Mouse (Mus musculus) stomach, embryonic 15.5 days (tissue): ENCODE measurements at regions not wholly inside any gene's neighbourhood (a gene's known extent, or its start where the extent isn't known, plus 50 kb on each side); places are given as distances from the start of the nearest gene placed in this dataset.

Experiments
- ATAC-seq: fragments of 200-750 bp; cut with Nextera tagmentation; 2 replicates; pipeline ENCODE4 v1.8.0; 2017; ENCODE audit warnings: low read depth, moderate number of reproducible peaks, moderate TSS enrichment; ENCODE audit not compliant: insufficient read depth, low FRiP score
- H3K27ac ChIP-seq: fragments of 300-500 bp; sonication (generic); 2 replicates; pipeline ENCODE4 v1.5.1; 2015; ENCODE audit warnings: mild to moderate bottlenecking, inconsistent platforms
- H3K27me3 ChIP-seq: fragments of 300-500 bp; sonication (generic); replicated peaks from 2 replicates; pipeline ENCODE4 v1.6.1; 2015; ENCODE audit warnings: inconsistent platforms
- H3K36me3 ChIP-seq: fragments of 300-500 bp; sonication (generic); 2 replicates; pipeline ENCODE4 v1.6.1; 2015; ENCODE audit warnings: inconsistent platforms
- H3K4me1 ChIP-seq: fragments of 300-500 bp; sonication (generic); 2 replicates; pipeline ENCODE4 v1.6.1; 2015; ENCODE audit warnings: inconsistent platforms
- H3K4me2 ChIP-seq: fragments of 300-500 bp; sonication (generic); 2 replicates; pipeline ENCODE4 v1.6.1; 2015; ENCODE audit warnings: mild to moderate bottlenecking, inconsistent platforms
- H3K4me3 ChIP-seq: fragments of 300-500 bp; sonication (generic); replicated peaks from 2 replicates; pipeline ENCODE4 v1.5.1; 2015; ENCODE audit warnings: inconsistent platforms
- H3K9ac ChIP-seq: fragments of 300-500 bp; sonication (generic); 2 replicates; pipeline ENCODE4 v1.6.1; 2015; ENCODE audit warnings: inconsistent platforms
- H3K9me3 ChIP-seq: fragments of 300-500 bp; sonication (generic); 2 replicates; pipeline ENCODE4 v1.6.1; 2016; ENCODE audit warnings: inconsistent platforms
- WGBS: fragments of 180-500 bp; shearing (Covaris S2); methylation state at CpG from one replicate; pipeline ENCODE4 v1.1.7; 2015; 5-methylcytosine and 5-hydroxymethylcytosine counted together

- Histone ChIP-seq H3K4me2 (no peak overlapping the region), H3K27me3 (no peaks in the 10 kb centered on the region), H3K9me3 (no peaks in the 10 kb centered on the region), H3K36me3 (no peaks in the 10 kb centered on the region), H3K4me1 (peaks cover 26% of the 10 kb centered on the region), H3K9ac (no peak overlapping the region), H3K4me3 (no peak overlapping the region), H3K27ac (no peak overlapping the region)
- no peak for ATAC-seq
- WGBS: 90% methylated on average over 2 of the region's 2 CpGs
Measured at GRCm38 (mm10) chr14:76816666-76817065, 219.9 kb upstream of the Ccdc122 start.

- no peak overlapping the region for H3K9ac ChIP-seq
- ATAC-seq: 0 out of 2 replicates have a peak, but pooled peaks have one; percentile 11
- 62% methylated on average over 14 of the region's 14 CpGs for WGBS
- H3K4me2 ChIP-seq: no peak overlapping the region
- peak overlapping the region; percentile 41 for H3K27ac ChIP-seq
- H3K27me3 ChIP-seq: no peaks in the 10 kb centered on the region
- peaks cover 11% of the 10 kb centered on the region; the same call in 1 of the 2 replicates for H3K4me1 ChIP-seq
- no peaks in the 10 kb centered on the region for H3K36me3 ChIP-seq
- H3K9me3 ChIP-seq: peaks cover under 1% of the 10 kb centered on the region; the same call in 1 of the 2 replicates
- no peak overlapping the region for H3K4me3 ChIP-seq
Measured at GRCm38 (mm10) chr14:76812155-76812875, 224.3 kb upstream of the Ccdc122 start.

- H3K4me1 ChIP-seq: peaks cover 11% of the 10 kb centered on the region; the same call in 1 of the 2 replicates
- H3K36me3 ChIP-seq: no peaks in the 10 kb centered on the region
- 27% methylated on average over 21 of the region's 21 CpGs for WGBS
- no peak overlapping the region for H3K4me3 ChIP-seq
- peaks cover 7% of the 10 kb centered on the region; the same call in 1 of the 2 replicates for H3K9me3 ChIP-seq
- H3K27ac ChIP-seq: peak overlapping the region; percentile 83
- H3K9ac ChIP-seq: no peak overlapping the region
- no peaks in the 10 kb centered on the region for H3K27me3 ChIP-seq
- peak overlapping the region; percentile 37 for H3K4me2 ChIP-seq
- peak; percentile 85 for ATAC-seq
Measured at GRCm38 (mm10) chr14:76810697-76811589, 225.6 kb upstream of the Ccdc122 start.

GRCm38 (mm10) chr14:76810041-76810440 lies 226.5 kb upstream of the Ccdc122 start:
- H3K4me2 ChIP-seq: no peak overlapping the region
- H3K4me3 ChIP-seq: no peak overlapping the region
- H3K9me3 ChIP-seq: peaks cover 7% of the 10 kb centered on the region; the same call in 1 of the 2 replicates
- no peak for ATAC-seq
- H3K4me1 ChIP-seq: peaks cover 11% of the 10 kb centered on the region; the same call in 1 of the 2 replicates
- H3K27ac ChIP-seq: no peak overlapping the region
- H3K27me3 ChIP-seq: no peaks in the 10 kb centered on the region
- WGBS: 91% methylated on average over 3 of the region's 3 CpGs
- no peak overlapping the region for H3K9ac ChIP-seq
- no peaks in the 10 kb centered on the region for H3K36me3 ChIP-seq

- Histone ChIP-seq H3K36me3 (no peaks in the 10 kb centered on the region), H3K9ac (no peak overlapping the region), H3K4me2 (no peak overlapping the region), H3K27ac (no peak overlapping the region), H3K4me3 (no peak overlapping the region), H3K4me1 (peaks cover 11% of the 10 kb centered on the region; the same call in 1 of the 2 replicates), H3K9me3 (peaks cover 7% of the 10 kb centered on the region; the same call in 1 of the 2 replicates), H3K27me3 (no peaks in the 10 kb centered on the region)
- 98% methylated on average over 7 of the region's 7 CpGs for WGBS
- ATAC-seq: no peak
Measured at GRCm38 (mm10) chr14:76809411-76809810, 227.2 kb upstream of the Ccdc122 start.

GRCm38 (mm10) chr14:76805151-76805785 lies 231.3 kb upstream of the Ccdc122 start:
- no peak overlapping the region for H3K4me2 ChIP-seq
- H3K36me3 ChIP-seq: no peaks in the 10 kb centered on the region
- no peak overlapping the region for H3K4me3 ChIP-seq
- H3K27ac ChIP-seq: peak overlapping the region; percentile 72; the same call in 1 of the 2 replicates
- ATAC-seq: peak; percentile 52
- no peak overlapping the region for H3K9ac ChIP-seq
- peaks cover 7% of the 10 kb centered on the region; the same call in 1 of the 2 replicates for H3K9me3 ChIP-seq
- H3K4me1 ChIP-seq: 0 out of 2 replicates have a peak, but pooled peaks cover 8% of the 10 kb centered on the region
- WGBS: 33% methylated on average over 13 of the region's 13 CpGs
- H3K27me3 ChIP-seq: no peaks in the 10 kb centered on the region

GRCm38 (mm10) chr14:76804447-76805150 lies 232.0 kb upstream of the Ccdc122 start:
- no peak overlapping the region for H3K9ac ChIP-seq

GRCm38 (mm10) chr14:76800181-76800580 lies 236.4 kb upstream of the Ccdc122 start:
- H3K27me3 ChIP-seq: no peaks in the 10 kb centered on the region
- no peak overlapping the region for H3K4me2 ChIP-seq
- H3K36me3 ChIP-seq: no peaks in the 10 kb centered on the region
- H3K27ac ChIP-seq: peak overlapping the region; percentile 63
- peaks cover 17% of the 10 kb centered on the region; the same call in 1 of the 2 replicates for H3K4me1 ChIP-seq
- no peak for ATAC-seq
- WGBS: 59% methylated on average over 4 of the region's 4 CpGs
- no peak overlapping the region for H3K9ac ChIP-seq
- H3K4me3 ChIP-seq: no peak overlapping the region
- no peaks in the 10 kb centered on the region for H3K9me3 ChIP-seq

More at GRCm38 (mm10) chr14:76804447-76805150, 232.0 kb upstream of the Ccdc122 start:
- no peak overlapping the region for H3K4me3 ChIP-seq
- peaks cover 14% of the 10 kb centered on the region; the same call in 1 of the 2 replicates for H3K4me1 ChIP-seq
- H3K4me2 ChIP-seq: no peak overlapping the region
- no peaks in the 10 kb centered on the region for H3K27me3 ChIP-seq
- 0 out of 2 replicates have a peak, but pooled peaks have one; percentile 42 for ATAC-seq
- no peaks in the 10 kb centered on the region for H3K36me3 ChIP-seq
- peak overlapping the region; percentile 72 for H3K27ac ChIP-seq
- 24% methylated on average over 6 of the region's 6 CpGs for WGBS
- peaks cover 7% of the 10 kb centered on the region; the same call in 1 of the 2 replicates for H3K9me3 ChIP-seq

- Histone ChIP-seq H3K36me3 (no peaks in the 10 kb centered on the region), H3K9ac (no peak overlapping the region), H3K9me3 (no peaks in the 10 kb centered on the region), H3K4me1 (peaks cover 17% of the 10 kb centered on the region; the same call in 1 of the 2 replicates), H3K27me3 (no peaks in the 10 kb centered on the region), H3K27ac (peak overlapping the region; percentile 63), H3K4me2 (no peak overlapping the region), H3K4me3 (no peak overlapping the region)
- 41% methylated on average over 6 of the region's 6 CpGs for WGBS
- no peak for ATAC-seq
Measured at GRCm38 (mm10) chr14:76799741-76800140, 236.8 kb upstream of the Ccdc122 start.

GRCm38 (mm10) chr14:76798925-76799428 lies 237.6 kb upstream of the Ccdc122 start:
- H3K9me3 ChIP-seq: no peaks in the 10 kb centered on the region
- H3K36me3 ChIP-seq: no peaks in the 10 kb centered on the region
- H3K4me3 ChIP-seq: no peak overlapping the region
- H3K9ac ChIP-seq: no peak overlapping the region
- no peaks in the 10 kb centered on the region for H3K27me3 ChIP-seq
- H3K4me2 ChIP-seq: no peak overlapping the region
- no peak overlapping the region for H3K27ac ChIP-seq
- WGBS: 76% methylated on average over 8 of the region's 8 CpGs
- H3K4me1 ChIP-seq: peaks cover 16% of the 10 kb centered on the region; the same call in 1 of the 2 replicates
- ATAC-seq: no peak

GRCm38 (mm10) chr14:76798488-76798887 lies 238.1 kb upstream of the Ccdc122 start:
- Histone ChIP-seq H3K4me3 (no peak overlapping the region), H3K4me2 (no peak overlapping the region), H3K27me3 (no peaks in the 10 kb centered on the region), H3K9me3 (no peaks in the 10 kb centered on the region), H3K9ac (no peak overlapping the region), H3K4me1 (peaks cover 12% of the 10 kb centered on the region; the same call in 1 of the 2 replicates), H3K27ac (no peak overlapping the region), H3K36me3 (no peaks in the 10 kb centered on the region)
- ATAC-seq: no peak
- WGBS: 70% methylated on average over 6 of the region's 6 CpGs
